Mouse (Mus musculus): Measurements from ENCODE around the gene Sft2d2.

Sft2d2 gene

DNA sequence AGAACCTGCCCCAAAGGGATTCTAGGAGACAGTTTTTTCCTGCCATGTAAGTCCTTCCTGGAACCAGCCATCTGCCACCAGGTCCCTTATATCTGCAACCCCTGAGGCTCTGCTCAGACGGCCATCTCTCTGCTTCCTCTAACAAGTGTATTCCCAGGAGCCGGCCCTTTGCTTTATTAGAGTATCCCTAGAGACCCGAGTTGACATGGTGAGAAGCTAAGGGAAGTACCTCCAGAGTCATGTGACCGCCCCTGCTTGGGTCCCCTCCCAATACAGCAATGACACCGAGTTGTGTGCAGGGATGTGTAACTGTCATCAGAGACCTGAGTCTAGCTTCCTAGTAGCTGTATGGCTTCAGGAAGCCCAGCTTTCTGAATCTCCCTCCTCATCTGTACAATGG lies 61.0 kb downstream of the Sft2d2 start:
- DNase-seq (ENCODE audit: extremely low spot score): no peak

DNA sequence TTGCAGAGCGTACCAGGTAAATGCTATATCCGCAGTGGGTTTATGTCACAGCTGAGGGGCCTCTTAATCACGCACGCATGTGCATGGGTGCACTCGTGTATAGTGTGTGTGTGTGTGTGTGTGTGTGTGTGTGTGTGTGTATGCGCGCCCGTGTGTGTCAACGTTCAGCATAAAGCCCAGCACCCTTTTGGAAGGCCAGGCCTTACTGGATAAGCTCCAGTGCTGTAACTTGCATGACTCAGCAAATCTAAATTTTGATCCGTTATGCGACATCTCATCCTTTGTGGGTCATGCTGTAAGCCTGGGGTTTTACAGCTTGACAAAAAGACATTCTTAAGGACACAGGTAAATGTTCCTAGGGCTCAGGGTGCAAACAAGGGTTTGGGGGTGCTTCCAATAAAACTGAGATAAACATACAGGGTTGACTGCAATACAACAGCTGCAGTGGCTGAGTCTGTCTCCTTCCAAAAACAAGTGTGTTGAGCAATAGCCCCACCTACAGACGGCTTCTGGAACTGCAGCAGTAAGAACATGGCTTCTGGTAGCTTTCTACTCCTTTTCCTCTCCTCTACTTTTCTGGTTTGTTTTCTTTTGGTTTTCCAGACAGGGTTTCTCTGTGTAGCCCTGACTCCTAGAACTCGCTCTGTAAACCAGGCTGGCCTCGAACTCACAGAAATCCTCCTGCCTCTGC lies 61.9 kb downstream of the Sft2d2 start:
- DNase-seq (ENCODE audit: extremely low spot score): peak; percentile 73

DNA sequence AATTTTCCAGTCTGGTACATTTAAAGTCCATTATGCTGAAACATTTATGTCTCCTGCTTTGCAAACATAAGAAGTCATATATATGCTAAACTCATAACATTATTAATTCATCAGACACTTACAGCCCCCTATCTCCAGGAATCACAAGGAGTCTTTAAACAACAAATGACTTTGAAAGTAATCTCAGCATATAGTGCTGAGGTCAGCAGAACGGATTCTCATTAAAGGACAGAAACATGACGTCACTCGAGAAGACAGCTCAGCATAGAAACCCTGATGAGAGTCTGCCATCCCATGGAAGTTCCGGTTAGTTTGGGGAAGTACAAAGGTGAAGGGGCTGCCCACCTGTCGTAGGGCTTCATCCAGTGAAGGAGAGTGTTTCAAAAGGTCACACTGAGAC lies 64.7 kb downstream of the Sft2d2 start:
- no peak for DNase-seq (ENCODE audit: extremely low spot score)

Measured in embryo, embryonic 9.5 days (tissue).